In genomic region chr19:26749427-26750137, GRCm38 (mm10) we compare ENCODE assay signal across 8 mouse cellular contexts.
DNase-seq lines count a peak whose midpoint lies in the region; ATAC-seq and TF ChIP-seq lines count a peak whose summit lies in the region.

No protein-coding gene starts in this region.

- WGBS in heart, embryonic 15.5 days, result 23% methylated on average over 11 of the region's 11 CpGs
- WGBS in limb, embryonic 13.5 days, result 22% methylated on average over 11 of the region's 11 CpGs

- no peak for DNase-seq in layer of hippocampus, adult 2 months (ENCODE audit: low spot score in 2 of 2)
- no peak for DNase-seq in layer of hippocampus, adult 9-11 months
- DNase-seq in cerebellum, adult 9-11 months, result peak; percentile 43
- peak; percentile 42 for DNase-seq in retina, postnatal 1 day
- DNase-seq in right cerebral cortex, postnatal 4 days, result no peak
- no peak for DNase-seq in testis, postnatal 10 days (ENCODE audit: low spot score)

- peak overlapping the region; percentile 70 for H3K4me3 ChIP-seq in layer of hippocampus, adult 2 months
- peak overlapping the region; percentile 64 for H3K4me3 ChIP-seq in heart, embryonic 15.5 days
- peak overlapping the region; percentile 54 for H3K4me3 ChIP-seq in limb, embryonic 13.5 days

- no peaks in the 10 kb centered on the region for H3K9me3 ChIP-seq in heart, embryonic 15.5 days (replicated peaks)
- H3K9me3 ChIP-seq in limb, embryonic 13.5 days, result no peaks in the 10 kb centered on the region

- H3K4me2 ChIP-seq in heart, embryonic 15.5 days, result peak overlapping the region; percentile 61
- H3K4me2 ChIP-seq in limb, embryonic 13.5 days (replicated peaks), result peak overlapping the region; percentile 78

- ATAC-seq in heart, embryonic 15.5 days (replicated peaks; ENCODE audit: insufficient number of reproducible peaks, insufficient read depth, low FRiP score, low read depth), result no peak
- no peak for ATAC-seq in limb, embryonic 13.5 days (ENCODE audit: low FRiP score, low read depth)

- no peaks in the 10 kb centered on the region for H3K36me3 ChIP-seq in heart, embryonic 15.5 days
- H3K36me3 ChIP-seq in limb, embryonic 13.5 days, result peaks cover 6% of the 10 kb centered on the region

- peak overlapping the region; percentile 95 for H3K27ac ChIP-seq in layer of hippocampus, adult 2 months
- H3K27ac ChIP-seq in heart, embryonic 15.5 days, result peak overlapping the region; percentile 33
- peak overlapping the region; percentile 52; the same call in 1 of the 2 replicates for H3K27ac ChIP-seq in limb, embryonic 13.5 days

- H3K4me1 ChIP-seq in heart, embryonic 15.5 days (replicated peaks), result peaks cover 19% of the 10 kb centered on the region
- H3K4me1 ChIP-seq in limb, embryonic 13.5 days, result peaks cover 39% of the 10 kb centered on the region

- no peak overlapping the region for H3K9ac ChIP-seq in heart, embryonic 15.5 days
- H3K9ac ChIP-seq in limb, embryonic 13.5 days, result no peak overlapping the region

- H3K27me3 ChIP-seq in heart, embryonic 15.5 days, result no peaks in the 10 kb centered on the region
- no peaks in the 10 kb centered on the region for H3K27me3 ChIP-seq in limb, embryonic 13.5 days

- TF ChIP-seq CTCF in layer of hippocampus, adult 2 months (conservative IDR thresholded peaks at IDR 0.05), result no peak

Comparison
In these comparisons a context has a peak if more than half of its experiments do, and no peak if none do; other contexts are left out.
1. DNase-seq: peak in cerebellum, adult 9-11 months (single experiment) and retina, postnatal 1 day (single experiment); none in layer of hippocampus, adult 2 months (0 of 2), layer of hippocampus, adult 9-11 months (single experiment), right cerebral cortex, postnatal 4 days (single experiment) and testis, postnatal 10 days (single experiment).
2. H3K27ac ChIP-seq: peak in every context shown above with its lines; median percentile 95 in layer of hippocampus, adult 2 months; 52 in limb, embryonic 13.5 days; 33 in heart, embryonic 15.5 days.
3. Peak in every context shown above with its lines, with median percentiles within 50 percentile points of each other: H3K4me3 ChIP-seq.